In genomic region chr7:132787022-132787421, GRCm38 (mm10) we compare ENCODE assay signal across 14 mouse cellular contexts. TPM values are rescaled to one million over a fixed set of nuclear protein-coding genes. Genes with fewer than 3 reads are reported as not detected.
DNase-seq lines count a peak whose midpoint lies in the region; ATAC-seq and TF ChIP-seq lines count a peak whose summit lies in the region.
"Had no signal": no experiment of that assay in that cellular context is flagged by ENCODE, and none has a peak within 500 bp of the region (broad histone marks: within the 10 kb centered on the region; RNA-seq: fewer than 3 reads in every experiment).

No protein-coding gene starts in this region.

- no peak for TF ChIP-seq CTCF in heart, postnatal 0 days (IDR thresholded peaks at IDR 0.05; ENCODE audit: low read depth)
- no peak for TF ChIP-seq CTCF in lung, embryonic 14.5 days (IDR thresholded peaks at IDR 0.05; ENCODE audit: low read depth)
- TF ChIP-seq CTCF in small intestine, adult 2 months (IDR thresholded peaks at IDR 0.05; ENCODE audit: extremely low read depth, insufficient read length, insufficient replicate concordance, low read depth, low read length), result no peak

- no peaks in the 10 kb centered on the region for H3K27me3 ChIP-seq in heart, postnatal 0 days (ENCODE audit: control insufficient read depth, insufficient read depth, low read length)
- H3K27me3 ChIP-seq in lung, embryonic 14.5 days (ENCODE audit: insufficient read depth, low read length), result no peaks in the 10 kb centered on the region
- no peaks in the 10 kb centered on the region for H3K27me3 ChIP-seq in intestine, embryonic 15.5 days (replicated peaks)
- H3K27me3 ChIP-seq in small intestine, adult 2 months (ENCODE audit: control insufficient read depth, insufficient read depth, low read length), result no peaks in the 10 kb centered on the region
- H3K27me3 ChIP-seq: limb, embryonic 12.5 days had no signal

- no peak overlapping the region for H3K9ac ChIP-seq in heart, postnatal 0 days (replicated peaks; ENCODE audit: low read depth, low read length)
- no peak overlapping the region for H3K9ac ChIP-seq in lung, embryonic 14.5 days
- no peak overlapping the region for H3K9ac ChIP-seq in intestine, embryonic 15.5 days
- H3K9ac ChIP-seq: limb, embryonic 12.5 days had no signal

- H3K27ac ChIP-seq in heart, postnatal 0 days (ENCODE audit: low read depth), result peak overlapping the region; percentile 83
- H3K27ac ChIP-seq in lung, embryonic 14.5 days (ENCODE audit: low read depth), result peak overlapping the region; percentile 40; the same call in 1 of the 2 replicates
- peak overlapping the region; percentile 66 for H3K27ac ChIP-seq in intestine, embryonic 15.5 days
- H3K27ac ChIP-seq in small intestine, adult 2 months (ENCODE audit: insufficient read depth, low read depth, low read length), result peak overlapping the region; percentile 86
- H3K27ac ChIP-seq: limb, embryonic 12.5 days had no signal

- 79% methylated on average over 4 of the region's 4 CpGs for WGBS in heart, postnatal 0 days
- WGBS in lung, embryonic 14.5 days, result 85% methylated on average over 4 of the region's 4 CpGs
- 68% methylated on average over 4 of the region's 4 CpGs for WGBS in intestine, embryonic 15.5 days
- WGBS in small intestine, adult 2 months, result 45% methylated on average over 4 of the region's 4 CpGs

- no peak for ATAC-seq in heart, postnatal 0 days (ENCODE audit: insufficient read depth, low read depth)
- ATAC-seq in lung, embryonic 14.5 days (ENCODE audit: insufficient read depth), result no peak
- ATAC-seq in intestine, embryonic 15.5 days, result 0 out of 2 replicates have a peak, but pooled peaks have one; percentile 32
- no peak for ATAC-seq in erythroid progenitor cell, adult 5-6 weeks (replicated peaks; ENCODE audit: low FRiP score, poor library complexity, severe bottlenecking)
- ATAC-seq: hindbrain, embryonic 16.5 days had no signal

- H3K4me3 ChIP-seq in heart, postnatal 0 days (ENCODE audit: low read depth, low read length), result no peak overlapping the region
- H3K4me3 ChIP-seq in lung, embryonic 14.5 days (ENCODE audit: low read depth, low read length), result no peak overlapping the region
- H3K4me3 ChIP-seq in intestine, embryonic 15.5 days (replicated peaks), result no peak overlapping the region
- H3K4me3 ChIP-seq in small intestine, adult 2 months (ENCODE audit: low read depth, low read length), result no peak overlapping the region
- H3K4me3 ChIP-seq: limb, embryonic 12.5 days had no signal

- peaks cover 47% of the 10 kb centered on the region for H3K4me1 ChIP-seq in heart, postnatal 0 days (ENCODE audit: control insufficient read depth, insufficient read depth)
- no peaks in the 10 kb centered on the region; the same call in 1 of the 2 replicates for H3K4me1 ChIP-seq in lung, embryonic 14.5 days (ENCODE audit: insufficient read depth)
- H3K4me1 ChIP-seq in intestine, embryonic 15.5 days (replicated peaks), result peaks cover 45% of the 10 kb centered on the region
- peaks cover 54% of the 10 kb centered on the region for H3K4me1 ChIP-seq in small intestine, adult 2 months (ENCODE audit: control insufficient read depth, insufficient read depth, insufficient read length, low read length)

- DNase-seq in heart, postnatal 0 days (ENCODE audit: low spot score), result no peak
- no peak for DNase-seq in heart, adult 18-20 months
- DNase-seq in lung, embryonic 14.5 days, result no peak
- no peak for DNase-seq in lung, postnatal 36 days
- no peak for DNase-seq in urinary bladder, postnatal 4 days (ENCODE audit: low spot score in 2 of 2)
- DNase-seq: adrenal gland, adult 8-10 months; embryo, embryonic 11 days; thymus, adult 2 months had no signal

- H3K4me2 ChIP-seq in heart, postnatal 0 days (ENCODE audit: low read depth, low read length), result no peak overlapping the region
- H3K4me2 ChIP-seq in lung, embryonic 14.5 days, result no peak overlapping the region
- H3K4me2 ChIP-seq in intestine, embryonic 15.5 days (replicated peaks), result no peak overlapping the region; the same call in 1 of the 2 replicates
- H3K4me2 ChIP-seq: limb, embryonic 12.5 days; midbrain, embryonic 11.5 days had no signal

- no peaks in the 10 kb centered on the region for H3K36me3 ChIP-seq in heart, postnatal 0 days (replicated peaks; ENCODE audit: control insufficient read depth, insufficient read depth, low read length)
- H3K36me3 ChIP-seq in lung, embryonic 14.5 days (ENCODE audit: insufficient read depth), result no peaks in the 10 kb centered on the region
- no peaks in the 10 kb centered on the region for H3K36me3 ChIP-seq in intestine, embryonic 15.5 days
- H3K36me3 ChIP-seq in small intestine, adult 2 months (ENCODE audit: control insufficient read depth, insufficient read depth, low read length), result no peaks in the 10 kb centered on the region
- H3K36me3 ChIP-seq: limb, embryonic 12.5 days had no signal

- no peaks in the 10 kb centered on the region for H3K9me3 ChIP-seq in heart, postnatal 0 days (replicated peaks; ENCODE audit: control insufficient read depth, low read length)
- H3K9me3 ChIP-seq in lung, embryonic 14.5 days (ENCODE audit: low read depth, low read length), result no peaks in the 10 kb centered on the region
- no peaks in the 10 kb centered on the region for H3K9me3 ChIP-seq in intestine, embryonic 15.5 days
- H3K9me3 ChIP-seq: limb, embryonic 12.5 days had no signal

- TF ChIP-seq EP300 in heart, postnatal 0 days (IDR thresholded peaks at IDR 0.05; ENCODE audit: low read depth), result no peak

- no peak for TF ChIP-seq POLR2A in small intestine, adult 2 months (IDR thresholded peaks at IDR 0.05; ENCODE audit: low read depth, low read length)

RNA-seq across cellular contexts. Expression of gene Fam53b, which starts 26.7 kb away (rescaled TPM):
- total RNA-seq in heart, postnatal 0 days (2014; rRNA removed; ENCODE audit: low replicate concordance), result 18.6 and 28.6 TPM in 2 replicates
- polyA plus RNA-seq in heart, postnatal 0 days (2015; fragmentation: Nextera tagmentation; extraction: Ambion mirVana), result 11.4 and 13.1 TPM in 2 replicates
- 10 to 100 TPM; 21.3 to 22.5 TPM for total RNA-seq in heart, adult 18-20 months (2021)
- polyA plus RNA-seq in lung, embryonic 14.5 days (2014; fragmentation: Nextera tagmentation; extraction: Ambion mirVana), result 31.2 and 32.4 TPM in 2 replicates
- polyA plus RNA-seq in intestine, embryonic 15.5 days (2015; fragmentation: Nextera tagmentation; extraction: Ambion mirVana), result 17.9 and 19.1 TPM in 2 replicates
- polyA plus RNA-seq in small intestine, adult 2 months (2012; rRNA removed), result 24.6 and 55.7 TPM in 2 replicates
- total RNA-seq in erythroid progenitor cell, adult 5-6 weeks (2015; ENCODE audit: low replicate concordance), result 241 and 246 TPM in 2 replicates
- total RNA-seq in erythroid progenitor cell, adult 5-6 weeks (2017; ENCODE audit: low replicate concordance), result 163 and 208 TPM in 2 replicates
